Mouse (Mus musculus) Patski (cell line): ENCODE measurements around the gene Fra10ac1. TPM values are rescaled to one million over a fixed set of nuclear protein-coding genes. Genes with fewer than 3 reads are reported as not detected.

Experiments used
- ATAC-seq: fragments of 100-300 bp; one replicate; pipeline ENCODE4 v1.8.0; 2021
- CTCF ChIA-PET: fragments of 350-600 bp; sonication (Branson Sonifier 250); formaldehyde crosslinking; loops from one replicate; lab custom pipeline; 2022; ENCODE audit warnings: inconsistent platforms; lab: Charles Lee
- POLR2A ChIA-PET: fragments of 350-600 bp; sonication (Branson Sonifier 250); formaldehyde crosslinking; loops from one replicate; lab custom pipeline; 2022; ENCODE audit warnings: antibody characterized with exemption, inconsistent platforms; lab: Charles Lee
- DNase-seq: peaks from one replicate; pipeline ENCODE4 v3.0.0-alpha.2; 2011; ENCODE audit warnings: low read depth, low spot score
- H3K27me3 ChIP-seq: fragments of 371-371 bp; one replicate; pipeline ENCODE4 v1.5.1; 2021
- CTCF ChIP-seq: fragments of 100-300 bp; IDR thresholded peaks from one replicate; pipeline ENCODE4 v1.5.1; 2021
- in situ Hi-C: fragments of 300-500 bp; cut with MboI; formaldehyde crosslinking; loops from 3 replicates; pipeline ENCODE4 v1.11.1; 2018; ENCODE audit warnings: low pct_unique_long_range_greater_than_20kb, mixed read lengths
- polyA plus RNA-seq: library from polyadenylated mRNA; unstranded; gene quantifications from one replicate; pipeline ENCODE4 v1.2.3, GENCODE M21; 2021

Gene Fra10ac1
- 20.4 TPM for polyA plus RNA-seq

GRCm38 (mm10) chr19:38223905-38224684 lies at the start of gene Fra10ac1:
TSS of gene Fra10ac1 (minus strand) at chr19:38224156.
- H3K27me3 ChIP-seq = peaks cover 20% of the 10 kb centered on the region
- in situ Hi-C loops = no loop called here
- CTCF ChIA-PET = interaction anchor here (0.7 to 1.6 kb wide), 6 partner anchors 8 to 130 kb away, joined by 3 to 4 read pairs (median 3); no protein-coding TSS in a partner anchor
- POLR2A ChIA-PET = interaction anchor here (0.7 kb wide), 1 partner anchor 30 kb away, joined by 3 read pairs; no protein-coding TSS in a partner anchor
- DNase-seq (peak; percentile 27), ATAC-seq (peak; percentile 90)
- peak; percentile 92 for TF ChIP-seq CTCF

- in situ Hi-C loops = no loop called here
- CTCF ChIA-PET = no interaction called here
- no peak for TF ChIP-seq CTCF
- no peak for ATAC-seq
- DNase-seq = no peak
- H3K27me3 ChIP-seq = peaks cover 68% of the 10 kb centered on the region
- POLR2A ChIA-PET = interaction anchor here (0.6 kb wide), 1 partner anchor 20 kb away, joined by 4 read pairs; no protein-coding TSS in a partner anchor
Measured at GRCm38 (mm10) chr19:38271071-38271470, 47.1 kb upstream of the Fra10ac1 start.

GRCm38 (mm10) chr19:38267469-38267868 lies 43.5 kb upstream of the Fra10ac1 start:
- TF ChIP-seq CTCF = no peak
- in situ Hi-C loops = no loop called here
- DNase-seq (no peak), ATAC-seq (no peak)
- POLR2A ChIA-PET = no interaction called here
- CTCF ChIA-PET = interaction anchor here (1.3 kb wide), 1 partner anchor 12 kb away, joined by 3 read pairs; no protein-coding TSS in a partner anchor
- H3K27me3 ChIP-seq = peaks cover 80% of the 10 kb centered on the region

- ChIA-PET CTCF (interaction anchor here (0.8 to 1.4 kb wide), 2 partner anchors 12 to 13 kb away, joined by 3 to 4 read pairs; no protein-coding TSS in a partner anchor), POLR2A (no interaction called here)
- in situ Hi-C loops = no loop called here
- ATAC-seq = no peak
- peaks cover 75% of the 10 kb centered on the region for H3K27me3 ChIP-seq
- no peak for DNase-seq
- TF ChIP-seq CTCF = no peak
Measured at GRCm38 (mm10) chr19:38265767-38266166, 41.8 kb upstream of the Fra10ac1 start.

- ChIA-PET POLR2A (no interaction called here), CTCF (interaction anchor here (0.8 to 2.7 kb wide), 2 partner anchors 11 to 12 kb away, joined by 3 to 13 read pairs; no protein-coding TSS in a partner anchor)
- DNase-seq = no peak
- ATAC-seq = no peak
- no peak for TF ChIP-seq CTCF
- peaks cover 79% of the 10 kb centered on the region for H3K27me3 ChIP-seq
- in situ Hi-C loops = no loop called here
Measured at GRCm38 (mm10) chr19:38264505-38265500, 40.8 kb upstream of the Fra10ac1 start, which contains the start of gene Lgi1. TSS of gene Lgi1 (plus strand) at chr19:38264536.

GRCm38 (mm10) chr19:38263829-38264504 lies 40.0 kb upstream of the Fra10ac1 start:
- ATAC-seq (no peak), DNase-seq (no peak)
- in situ Hi-C loops = no loop called here
- peak; percentile 37 for TF ChIP-seq CTCF
- peaks cover 82% of the 10 kb centered on the region for H3K27me3 ChIP-seq
- ChIA-PET CTCF (interaction anchor here (2.7 kb wide), 1 partner anchor 10 kb away, joined by 13 read pairs; no protein-coding TSS in a partner anchor), POLR2A (no interaction called here)

GRCm38 (mm10) chr19:38261351-38261750 lies 37.4 kb upstream of the Fra10ac1 start:
- ChIA-PET CTCF (interaction anchor here (1.1 kb wide), 1 partner anchor 46 kb away, joined by 3 read pairs; no protein-coding TSS in a partner anchor), POLR2A (interaction anchor here (0.9 kb wide), 1 partner anchor 25 kb away, joined by 3 read pairs; no protein-coding TSS in a partner anchor)
- H3K27me3 ChIP-seq = peaks cover 76% of the 10 kb centered on the region

GRCm38 (mm10) chr19:38260346-38260745 lies 36.4 kb upstream of the Fra10ac1 start:
- ATAC-seq (no peak), DNase-seq (no peak)
- POLR2A ChIA-PET = no interaction called here
- no peak for TF ChIP-seq CTCF
- in situ Hi-C loops = no loop called here
- CTCF ChIA-PET = no interaction called here
- H3K27me3 ChIP-seq = peaks cover 74% of the 10 kb centered on the region

More at GRCm38 (mm10) chr19:38261351-38261750, 37.4 kb upstream of the Fra10ac1 start:
- no peak for TF ChIP-seq CTCF
- in situ Hi-C loops = no loop called here
- no peak for DNase-seq
- ATAC-seq = no peak

- no peak for ATAC-seq
- H3K27me3 ChIP-seq = peaks cover 67% of the 10 kb centered on the region
- TF ChIP-seq CTCF = no peak
- POLR2A ChIA-PET = no interaction called here
- DNase-seq = no peak
- CTCF ChIA-PET = interaction anchor here (1.0 to 1.3 kb wide), 4 partner anchors 23 to 60 kb away, joined by 3 to 5 read pairs (median 3); no protein-coding TSS in a partner anchor
- in situ Hi-C loops = loop anchor here (5.0 to 10.0 kb wide), 3 partner anchors 95 to 515 kb away; no protein-coding TSS in a partner anchor
Measured at GRCm38 (mm10) chr19:38259436-38259835, 35.5 kb upstream of the Fra10ac1 start.
